In the genomic region with DNA sequence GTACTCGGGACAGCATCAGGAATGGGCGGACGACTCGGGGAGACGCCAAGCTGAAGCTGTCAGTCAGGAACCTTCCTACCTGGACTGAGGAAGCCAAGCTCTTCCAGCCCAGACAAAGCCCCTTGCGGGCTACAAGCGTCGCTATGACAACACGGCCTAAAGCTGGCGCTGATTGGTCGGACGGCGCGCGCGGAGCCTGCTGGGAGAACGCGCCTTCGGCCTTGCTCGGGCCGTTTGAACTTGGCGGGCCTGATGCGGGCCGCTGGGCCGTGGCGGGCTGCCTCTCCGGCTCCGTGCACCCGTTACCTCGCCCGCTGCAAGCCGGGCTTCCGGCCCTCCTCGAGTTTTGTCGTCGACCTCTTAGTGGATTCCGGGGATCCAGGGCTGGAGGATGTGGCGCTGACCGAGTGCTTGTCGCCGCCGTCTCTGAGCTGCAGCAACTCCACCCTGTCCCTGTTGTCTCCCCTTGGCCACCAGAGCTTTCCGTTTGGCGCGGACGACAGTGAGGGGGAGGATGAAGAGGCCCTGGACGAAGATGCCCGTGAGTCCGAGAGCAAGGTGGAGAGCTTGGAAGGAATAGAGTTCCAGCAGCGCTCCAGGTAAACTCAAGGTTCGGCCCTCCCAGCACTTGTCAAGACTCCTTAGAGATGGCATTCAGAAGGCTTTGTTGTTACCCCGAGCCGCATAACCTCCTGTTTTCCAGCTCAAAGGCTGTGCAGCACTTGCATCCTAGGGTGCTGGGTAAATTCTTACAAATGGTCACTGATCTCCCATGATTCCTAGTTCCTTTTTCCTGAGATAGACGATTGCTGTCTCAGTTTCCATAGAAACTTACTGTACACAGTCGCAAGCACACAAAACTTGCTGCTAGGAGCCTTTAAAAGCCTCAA, we compare ENCODE assay signal across 8 mouse cellular contexts. TPM values are rescaled to one million over a fixed set of nuclear protein-coding genes. Genes with fewer than 3 reads are reported as not detected.
DNase-seq lines count a peak whose midpoint lies in the region; ATAC-seq and TF ChIP-seq lines count a peak whose summit lies in the region.

A gene (plus strand): TSS at position 202 of the 890 bp plus-strand sequence.

- peak within 1 kb of the TSS; percentile 82 for H3K27ac ChIP-seq in forebrain, embryonic 11.5 days (ENCODE audit: low read depth, low read length)
- peak within 1 kb of the TSS; percentile 81 for H3K27ac ChIP-seq in heart, postnatal 0 days (ENCODE audit: low read depth)
- H3K27ac ChIP-seq in liver, embryonic 16.5 days (ENCODE audit: low read length) = peak within 1 kb of the TSS; percentile 81
- peak within 1 kb of the TSS; percentile 91 for H3K27ac ChIP-seq in neural tube, embryonic 13.5 days (replicated peaks)
- H3K27ac ChIP-seq in testis, adult 2 months (ENCODE audit: control insufficient read depth, insufficient read depth, low read depth, low read length) = peak within 1 kb of the TSS; percentile 95

- H3K4me1 ChIP-seq in forebrain, embryonic 11.5 days (replicated peaks; ENCODE audit: control insufficient read depth, insufficient read depth, low read length) = no peaks in the 10 kb centered on the region; the same call in 1 of the 2 replicates
- H3K4me1 ChIP-seq in heart, postnatal 0 days (ENCODE audit: control insufficient read depth, insufficient read depth) = 0 out of 2 replicates have a peak, but pooled peaks cover 10% of the 10 kb centered on the region
- H3K4me1 ChIP-seq in liver, embryonic 16.5 days (ENCODE audit: control insufficient read depth, low read depth, low read length) = peaks cover 23% of the 10 kb centered on the region
- H3K4me1 ChIP-seq in neural tube, embryonic 13.5 days (replicated peaks) = peaks cover 35% of the 10 kb centered on the region
- peaks cover 3% of the 10 kb centered on the region; the same call in 1 of the 2 replicates for H3K4me1 ChIP-seq in testis, adult 2 months (ENCODE audit: control insufficient read depth, insufficient read depth, low read length)

- WGBS in forebrain, embryonic 11.5 days = 1% methylated on average over 55 of the region's 55 CpGs
- under 1% methylated on average over 55 of the region's 55 CpGs for WGBS in heart, postnatal 0 days
- WGBS in liver, embryonic 16.5 days (ENCODE audit: insufficient replicate concordance) = 0% methylated on average over 55 of the region's 55 CpGs
- WGBS in neural tube, embryonic 13.5 days = under 1% methylated on average over 55 of the region's 55 CpGs

- TF ChIP-seq CTCF in heart, postnatal 0 days (IDR thresholded peaks at IDR 0.05; ENCODE audit: low read depth) = no peak
- TF ChIP-seq CTCF in testis, adult 2 months (IDR thresholded peaks at IDR 0.05; ENCODE audit: control insufficient read depth, insufficient read depth, insufficient replicate concordance, low read depth, low read length) = no peak

- ATAC-seq in forebrain, embryonic 11.5 days (replicated peaks; ENCODE audit: low FRiP score) = peak; percentile 100
- peak; percentile 99 for ATAC-seq in heart, postnatal 0 days (ENCODE audit: insufficient read depth, low read depth)
- peak; percentile 99 for ATAC-seq in liver, embryonic 16.5 days (ENCODE audit: low read depth)
- ATAC-seq in neural tube, embryonic 13.5 days (ENCODE audit: low read depth) = peak; percentile 100

- peak within 1 kb of the TSS; percentile 48 for H3K4me2 ChIP-seq in forebrain, embryonic 11.5 days (ENCODE audit: low read depth, low read length, severe bottlenecking)
- peak within 1 kb of the TSS; percentile 84 for H3K4me2 ChIP-seq in heart, postnatal 0 days (ENCODE audit: low read depth, low read length)
- H3K4me2 ChIP-seq in liver, embryonic 16.5 days (ENCODE audit: low read depth, low read length) = peak within 1 kb of the TSS; percentile 88
- peak within 1 kb of the TSS; percentile 71 for H3K4me2 ChIP-seq in neural tube, embryonic 13.5 days

- H3K27me3 ChIP-seq in forebrain, embryonic 11.5 days (ENCODE audit: control insufficient read depth, insufficient read depth, low read length) = no peaks in the 10 kb centered on the region
- H3K27me3 ChIP-seq in heart, postnatal 0 days (ENCODE audit: control insufficient read depth, insufficient read depth, low read length) = no peaks in the 10 kb centered on the region
- no peaks in the 10 kb centered on the region for H3K27me3 ChIP-seq in liver, embryonic 16.5 days (ENCODE audit: control insufficient read depth, insufficient read depth, low read depth, low read length)
- H3K27me3 ChIP-seq in neural tube, embryonic 13.5 days = no peaks in the 10 kb centered on the region
- H3K27me3 ChIP-seq in testis, adult 2 months (ENCODE audit: control insufficient read depth, insufficient read depth, low read length) = no peaks in the 10 kb centered on the region

- H3K36me3 ChIP-seq in forebrain, embryonic 11.5 days (ENCODE audit: control insufficient read depth, insufficient read depth, low read length) = no peaks in the 10 kb centered on the region
- H3K36me3 ChIP-seq in heart, postnatal 0 days (replicated peaks; ENCODE audit: control insufficient read depth, insufficient read depth, low read length) = peaks cover 9% of the 10 kb centered on the region
- H3K36me3 ChIP-seq in liver, embryonic 16.5 days (ENCODE audit: control insufficient read depth, insufficient read depth) = peaks cover 7% of the 10 kb centered on the region
- H3K36me3 ChIP-seq in neural tube, embryonic 13.5 days = peaks cover 11% of the 10 kb centered on the region
- 0 out of 2 replicates have a peak, but pooled peaks cover 1% of the 10 kb centered on the region for H3K36me3 ChIP-seq in testis, adult 2 months (ENCODE audit: control insufficient read depth, insufficient read depth, low read length)

- peak within 1 kb of the TSS; percentile 84 for H3K4me3 ChIP-seq in forebrain, embryonic 11.5 days (ENCODE audit: low read depth, low read length)
- peak within 1 kb of the TSS; percentile 89 for H3K4me3 ChIP-seq in heart, postnatal 0 days (ENCODE audit: low read depth, low read length)
- peak within 1 kb of the TSS; percentile 95 for H3K4me3 ChIP-seq in liver, embryonic 16.5 days (ENCODE audit: low read depth, low read length)
- peak within 1 kb of the TSS; percentile 81 for H3K4me3 ChIP-seq in neural tube, embryonic 13.5 days
- H3K4me3 ChIP-seq in testis, adult 2 months (ENCODE audit: control insufficient read depth, low read depth, low read length) = peak within 1 kb of the TSS; percentile 96

- TF ChIP-seq POLR2A in testis, adult 2 months (IDR thresholded peaks at IDR 0.05; ENCODE audit: control insufficient read depth, low read depth, low read length) = peak; percentile 89

- DNase-seq in CD8-positive naive resting alpha-beta T cell, adult 2 months (ENCODE audit: low read depth in 2 of 2, low spot score in 2 of 2) = peak; percentile 59 to 70
- DNase-seq in c-Kit-positive CD71-negative TER-119-negative erythroid progenitor cells, embryonic 14.5 days (ENCODE audit: low read depth) = peak; percentile 81
- DNase-seq in forebrain, embryonic 11.5 days (ENCODE audit: low spot score) = peak; percentile 96
- DNase-seq in heart, postnatal 0 days (ENCODE audit: low spot score) = peak; percentile 95
- peak; percentile 94 to 96 for DNase-seq in kidney, postnatal 4 days

- H3K9ac ChIP-seq in forebrain, embryonic 11.5 days (ENCODE audit: low read length) = peak within 1 kb of the TSS; percentile 95
- H3K9ac ChIP-seq in heart, postnatal 0 days (replicated peaks; ENCODE audit: low read depth, low read length) = peak within 1 kb of the TSS; percentile 86
- peak within 1 kb of the TSS; percentile 93 for H3K9ac ChIP-seq in liver, embryonic 16.5 days (ENCODE audit: low read depth, low read length)
- H3K9ac ChIP-seq in neural tube, embryonic 13.5 days = peak within 1 kb of the TSS; percentile 94

- no peak; the same call in 1 of the 2 replicates for TF ChIP-seq EP300 in heart, postnatal 0 days (IDR thresholded peaks at IDR 0.05; ENCODE audit: low read depth)

- no peaks in the 10 kb centered on the region for H3K9me3 ChIP-seq in forebrain, embryonic 11.5 days (ENCODE audit: control insufficient read depth, low read length)
- no peaks in the 10 kb centered on the region for H3K9me3 ChIP-seq in heart, postnatal 0 days (replicated peaks; ENCODE audit: control insufficient read depth, low read length)
- no peaks in the 10 kb centered on the region for H3K9me3 ChIP-seq in liver, embryonic 16.5 days (replicated peaks; ENCODE audit: control insufficient read depth, low read length)
- H3K9me3 ChIP-seq in neural tube, embryonic 13.5 days = no peaks in the 10 kb centered on the region

RNA-seq across cellular contexts. Expression of the gene that starts here (rescaled TPM):
- polyA plus RNA-seq in forebrain, embryonic 11.5 days (2014; fragmentation: Nextera tagmentation; extraction: Ambion mirVana) = 59.4 and 60.4 TPM in 2 replicates
- total RNA-seq in heart, postnatal 0 days (2014; rRNA removed; ENCODE audit: low replicate concordance) = 6.9 and 7.8 TPM in 2 replicates
- polyA plus RNA-seq in heart, postnatal 0 days (2015; fragmentation: Nextera tagmentation; extraction: Ambion mirVana) = 16.5 and 17.1 TPM in 2 replicates
- 18.1 and 18.6 TPM in 2 replicates for polyA plus RNA-seq in liver, embryonic 16.5 days (2015; fragmentation: Nextera tagmentation; extraction: Ambion mirVana)
- 34.6 and 36.1 TPM in 2 replicates for polyA plus RNA-seq in neural tube, embryonic 13.5 days (2015; fragmentation: Nextera tagmentation; extraction: Ambion mirVana)
- polyA plus RNA-seq in testis, adult 2 months (2012; rRNA removed) = 15.2 and 16.2 TPM in 2 replicates

Comparison
In these comparisons a context has a peak if more than half of its experiments do, and no peak if none do; other contexts are left out.
1. Peak in every context shown above with its lines: DNase-seq, ATAC-seq, H3K4me3 ChIP-seq and H3K27ac ChIP-seq.